Mouse (Mus musculus): ENCODE results near the gene Cadm1.
A peak's percentile ranks its signal among the peaks of the same experiment; 100 is the strongest.

The Cadm1 gene

DNA sequence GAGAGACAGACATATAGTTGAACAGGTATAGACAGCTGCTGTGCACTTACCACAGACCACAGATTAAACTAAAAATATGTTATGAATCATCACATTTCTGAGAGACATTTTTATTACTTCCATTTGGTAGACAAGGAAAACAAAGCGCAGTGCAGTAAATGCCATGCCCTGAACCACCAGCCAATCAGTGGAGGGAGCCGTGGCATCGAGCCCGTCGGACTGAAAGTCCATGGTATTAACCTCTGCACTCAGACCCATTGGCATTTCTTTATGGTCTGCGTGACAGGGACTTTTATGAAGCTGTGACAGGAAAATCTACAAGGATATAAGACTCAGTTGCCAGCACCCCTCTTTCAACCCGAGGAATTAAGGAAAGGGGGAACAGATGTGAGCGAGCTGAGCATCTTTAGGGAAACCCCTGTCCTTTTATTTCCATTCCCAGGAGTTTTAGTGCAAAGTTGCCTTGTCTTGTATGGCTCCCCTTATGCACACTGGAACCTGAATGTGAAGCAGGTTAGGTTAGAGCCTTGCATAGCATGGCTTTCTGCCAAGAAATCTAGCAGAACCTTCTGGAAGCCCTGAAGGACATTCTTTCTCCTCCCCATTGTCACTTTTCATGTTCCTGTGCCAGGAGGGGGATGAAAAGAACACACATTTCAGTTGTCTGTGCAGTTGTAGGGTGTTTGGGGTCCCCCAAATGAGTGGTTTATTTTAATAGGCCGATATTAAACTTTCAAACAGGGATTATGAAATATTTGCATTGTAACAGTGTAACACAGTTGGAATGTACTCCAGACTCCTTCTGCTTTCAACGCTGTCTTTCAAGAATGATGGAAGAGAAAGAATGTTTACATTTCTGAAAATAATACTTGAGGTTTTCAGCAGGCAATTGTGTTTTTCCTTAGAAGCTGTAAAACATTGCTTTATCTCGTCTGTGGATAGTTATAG, 145.1 kb downstream of the Cadm1 start:
- no peak for DNase-seq (ENCODE audit: low spot score in 2 of 2)

DNA sequence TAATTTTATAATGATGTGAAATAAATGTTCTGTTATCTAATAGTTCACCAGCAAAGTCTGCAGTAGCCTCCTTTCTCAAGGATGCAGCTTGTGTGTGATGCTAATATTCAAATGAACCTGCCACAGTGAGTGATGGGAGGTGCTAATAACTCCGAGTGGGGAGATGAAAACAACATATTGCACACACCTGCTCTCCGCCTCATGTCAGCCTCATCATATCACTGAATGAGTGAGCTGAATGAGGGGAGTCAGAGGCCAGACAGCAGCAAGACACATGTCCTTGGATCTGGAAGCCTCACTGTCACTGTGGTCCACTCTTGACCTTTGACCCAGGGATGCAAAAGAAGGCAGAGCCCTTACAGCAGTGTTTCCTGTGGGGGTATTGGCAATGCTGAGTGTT, 156.9 kb downstream of the Cadm1 start:
- no peak for DNase-seq (ENCODE audit: low spot score in 2 of 2)

DNA sequence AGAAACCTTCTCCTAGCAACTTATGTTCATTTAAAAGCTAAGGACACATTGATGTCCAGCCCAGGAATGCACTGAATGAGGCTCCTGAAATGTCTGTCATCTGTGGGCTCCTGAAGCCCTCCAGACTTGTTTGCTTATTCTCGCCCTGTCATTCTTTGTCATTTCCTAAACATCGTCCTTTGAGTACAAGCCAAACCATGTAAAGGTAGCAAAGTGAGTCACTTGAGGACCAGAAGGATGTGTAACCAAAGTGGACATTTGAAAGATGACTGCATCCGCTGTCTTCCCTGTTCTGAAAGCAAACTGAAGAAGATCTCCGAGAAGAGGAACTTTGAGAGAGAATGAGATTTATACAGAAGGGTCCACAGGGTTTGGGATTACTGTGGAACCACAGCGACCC, 157.6 kb downstream of the Cadm1 start:
- DNase-seq (ENCODE audit: low spot score in 2 of 2): no peak

DNA sequence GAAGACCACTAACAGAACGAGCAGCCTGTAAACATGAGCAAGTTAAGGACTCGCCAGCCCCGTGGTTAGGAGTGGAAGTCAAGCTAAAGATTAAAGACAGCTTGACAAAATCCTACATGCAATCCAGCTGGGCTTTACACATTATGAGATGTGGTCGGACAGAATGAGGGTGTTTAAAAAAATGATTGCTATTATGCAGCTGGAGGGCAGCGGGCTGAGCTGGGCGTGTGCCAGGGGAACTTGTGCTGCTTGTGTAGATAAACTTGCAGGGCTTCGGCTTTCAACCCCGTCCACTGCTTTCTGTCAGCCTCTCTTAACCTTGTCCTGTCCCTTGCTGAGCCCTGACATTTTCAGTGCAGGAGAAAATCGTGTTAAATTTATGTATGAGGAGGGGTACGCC, 158.3 kb downstream of the Cadm1 start:
- peak; percentile 50 to 64 for DNase-seq (ENCODE audit: low spot score in 2 of 2)

DNA sequence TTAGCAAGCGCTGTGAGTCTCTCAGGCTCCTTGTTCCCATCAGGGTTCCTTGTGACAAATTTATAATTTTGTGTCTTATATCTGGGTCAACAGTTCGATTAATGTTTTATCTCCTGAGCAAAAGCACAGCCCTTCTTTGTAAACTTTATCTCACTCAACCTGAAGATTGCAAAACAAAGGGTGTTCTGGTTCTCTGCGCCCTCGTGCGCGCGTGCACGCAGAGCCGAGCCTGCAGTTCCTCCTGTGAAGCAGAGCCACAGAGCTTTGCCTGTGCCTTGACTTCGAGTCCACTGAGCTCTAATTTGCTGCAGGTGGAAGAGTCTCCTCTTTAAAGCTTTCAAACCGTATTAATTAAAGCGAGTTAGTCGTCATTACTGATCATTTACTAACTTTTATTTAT, 162.9 kb downstream of the Cadm1 start:
- no peak for DNase-seq (ENCODE audit: low spot score in 2 of 2)

DNA sequence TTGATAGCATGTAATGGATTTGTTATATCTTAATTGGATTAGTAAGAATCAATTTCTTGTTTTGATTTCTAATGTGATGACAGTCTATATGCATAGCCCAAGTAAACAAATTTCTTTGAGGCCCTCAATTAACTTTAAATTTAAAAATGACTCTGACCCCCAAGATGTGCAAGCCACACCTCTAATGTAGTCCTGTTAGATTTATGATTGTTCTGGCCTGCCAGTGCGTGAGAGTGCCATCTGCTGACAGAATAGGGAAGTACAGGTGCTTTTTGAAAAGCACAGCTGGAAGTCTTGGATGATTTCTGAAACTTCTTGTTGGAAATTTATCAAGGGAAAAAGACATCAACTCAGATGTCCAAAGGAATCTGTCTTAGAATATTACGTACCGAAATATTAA, 169.1 kb downstream of the Cadm1 start:
- DNase-seq (ENCODE audit: low spot score in 2 of 2): peak; percentile 43 to 67

DNA sequence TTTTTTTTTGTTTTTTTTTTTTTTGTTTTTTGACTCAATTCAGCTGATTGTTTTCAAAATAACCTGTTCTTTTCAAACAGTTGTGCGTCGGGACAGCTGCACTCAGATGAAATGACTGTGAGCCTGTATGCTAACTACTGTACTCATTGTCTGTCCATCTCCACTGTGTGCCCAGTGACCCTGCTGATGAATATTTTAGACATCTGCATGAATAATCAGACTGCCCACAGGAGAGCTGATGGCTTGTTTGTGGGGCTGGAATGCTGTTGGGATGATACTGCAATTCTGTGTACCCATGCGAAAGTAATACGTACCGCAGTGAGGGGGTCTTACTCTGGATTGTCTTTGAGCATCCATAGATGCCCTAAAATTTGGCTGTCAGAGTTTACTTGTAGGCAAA, 170.0 kb downstream of the Cadm1 start:
- no peak for DNase-seq (ENCODE audit: low spot score in 2 of 2)

DNA sequence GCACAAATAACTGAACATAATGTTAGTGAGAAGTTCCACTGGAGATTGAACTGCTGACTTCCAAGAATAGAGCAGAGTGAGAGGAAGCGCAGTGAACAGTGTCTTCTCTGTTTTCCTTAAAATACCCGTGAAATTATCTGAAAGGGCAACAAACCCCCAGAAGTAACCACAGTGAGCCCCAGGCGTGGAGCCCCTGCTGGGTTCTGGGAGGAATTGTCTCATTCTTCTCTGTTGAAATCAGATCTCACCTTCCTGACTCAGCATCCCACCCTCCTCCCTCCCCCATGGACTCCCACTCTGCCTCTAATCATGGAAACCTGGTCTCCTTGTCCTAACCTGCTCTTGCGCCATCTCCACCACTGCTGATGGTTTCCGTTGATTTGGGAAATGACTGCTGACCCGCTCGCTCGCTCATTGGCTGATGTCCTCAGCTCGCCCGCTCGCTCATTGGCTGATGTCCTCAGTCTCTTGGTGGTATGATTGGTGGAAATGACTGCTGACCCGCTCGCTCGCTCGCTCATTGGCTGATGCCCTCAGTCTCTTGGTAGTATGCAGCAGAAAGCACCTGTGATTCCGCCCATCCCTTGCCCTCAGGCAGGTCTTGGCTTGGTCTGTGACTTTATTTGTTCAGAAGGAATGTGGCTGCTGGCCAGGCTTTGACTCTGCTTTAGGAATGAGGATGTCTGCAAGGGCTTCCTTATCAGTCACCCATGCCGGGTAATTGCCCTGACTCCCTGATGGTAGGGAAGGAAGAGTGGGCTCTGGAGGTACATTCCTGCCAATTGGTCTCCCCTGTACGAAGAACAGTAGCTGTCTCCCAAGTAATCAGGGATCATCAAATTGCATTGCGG, 173.3 kb downstream of the Cadm1 start:
- DNase-seq (ENCODE audit: low spot score in 2 of 2): peak in 1 of 2 experiments; percentile 35

DNA sequence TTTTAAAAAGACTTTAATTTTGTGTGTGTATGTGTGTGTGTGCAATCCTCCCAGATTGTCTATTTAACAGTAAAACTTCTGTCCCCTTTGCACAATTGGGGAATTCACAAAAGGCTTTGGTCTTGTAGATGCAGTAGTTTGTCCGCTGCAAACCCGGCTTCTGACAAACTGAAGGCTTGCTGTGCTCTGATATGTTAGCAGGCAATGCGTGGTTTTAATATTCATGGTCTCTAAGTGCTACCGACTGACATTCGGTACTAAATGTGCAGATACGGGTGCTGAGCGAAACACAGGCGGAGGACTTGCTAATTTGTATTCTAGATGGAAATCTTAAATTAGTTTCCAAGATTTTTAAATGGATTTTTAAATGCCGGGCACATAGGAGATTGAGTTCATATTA, 176.4 kb downstream of the Cadm1 start:
- no peak for DNase-seq (ENCODE audit: low spot score in 2 of 2)

DNA sequence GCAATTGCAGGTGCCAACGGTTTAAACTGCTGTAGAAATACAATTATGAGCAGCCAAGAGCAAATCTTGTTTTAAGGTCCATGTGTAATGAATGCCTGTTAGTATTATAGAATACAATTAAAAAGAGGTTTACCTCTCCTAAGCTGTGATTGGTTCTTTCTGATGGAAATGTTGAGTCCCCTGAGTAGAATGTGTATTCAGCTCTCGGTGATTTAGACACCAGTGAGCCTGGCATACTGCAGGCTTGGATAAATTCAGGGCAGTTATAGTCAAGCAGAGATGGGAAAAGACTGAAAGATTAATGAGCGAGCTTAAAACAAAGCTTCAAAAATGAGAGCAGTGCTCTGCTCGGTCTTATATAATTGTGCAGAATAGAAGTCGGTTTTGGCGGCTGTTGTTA, 177.4 kb downstream of the Cadm1 start:
- no peak for DNase-seq (ENCODE audit: low spot score in 2 of 2)

DNA sequence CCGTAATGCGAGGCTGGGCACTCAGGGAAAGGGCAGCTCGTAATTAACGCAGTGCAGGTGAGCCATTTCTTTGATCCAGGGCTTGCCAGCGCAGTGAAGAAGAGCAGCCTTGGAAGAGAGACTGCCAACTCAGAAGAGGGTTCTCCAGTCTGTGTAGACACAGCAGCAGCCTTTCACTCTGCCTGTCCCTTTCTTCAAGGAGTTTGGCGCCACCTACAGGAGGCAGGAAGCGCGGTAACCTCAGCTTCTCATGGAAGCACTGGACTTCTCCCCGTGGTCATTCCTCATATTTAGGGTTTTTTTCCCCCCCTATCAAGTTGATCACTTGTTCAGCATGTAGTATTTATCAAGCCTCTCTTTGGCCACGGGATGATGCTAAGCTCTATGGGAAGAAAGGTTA, 178.3 kb downstream of the Cadm1 start:
- DNase-seq (ENCODE audit: low spot score in 2 of 2): peak; percentile 56 to 82

DNA sequence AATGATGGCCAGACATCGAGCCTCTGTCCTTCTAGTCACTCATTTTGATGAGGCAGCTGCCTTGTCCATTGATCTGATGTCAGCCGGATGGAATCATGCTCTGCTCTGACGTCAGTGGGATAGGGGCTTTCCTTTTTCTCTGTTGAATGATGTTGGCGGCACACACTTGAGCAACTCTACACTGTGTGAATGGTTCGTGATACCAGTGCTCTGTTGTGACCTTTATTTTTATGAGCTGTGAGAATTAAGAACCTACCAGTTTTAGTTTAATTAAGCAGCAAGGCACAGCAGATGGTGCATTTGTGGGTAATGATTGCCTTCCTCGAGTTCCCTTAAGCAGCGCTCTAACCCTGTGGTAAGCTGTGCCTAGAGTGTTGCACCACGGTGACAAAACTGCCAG, 181.0 kb downstream of the Cadm1 start:
- DNase-seq (ENCODE audit: low spot score in 2 of 2): no peak

DNA sequence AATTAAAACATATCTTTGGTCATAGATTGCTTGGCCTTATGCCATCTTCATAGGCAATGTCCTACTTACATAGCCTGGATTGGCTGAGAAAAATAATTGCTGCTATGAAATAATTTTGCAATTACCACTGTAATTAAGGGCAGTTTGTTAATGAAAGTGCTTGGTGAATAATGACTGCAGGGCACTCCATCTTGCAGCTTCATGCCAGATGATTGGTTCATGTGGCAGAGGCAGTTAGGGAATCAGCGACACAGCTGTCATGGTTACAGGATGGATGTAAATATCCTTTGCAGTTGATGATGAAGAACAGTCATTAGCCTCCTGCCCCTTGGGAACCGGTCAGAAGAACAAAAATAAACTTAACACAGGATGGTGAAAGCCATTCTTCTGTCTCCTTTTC, 184.6 kb downstream of the Cadm1 start:
- no peak for DNase-seq (ENCODE audit: low spot score in 2 of 2)

DNA sequence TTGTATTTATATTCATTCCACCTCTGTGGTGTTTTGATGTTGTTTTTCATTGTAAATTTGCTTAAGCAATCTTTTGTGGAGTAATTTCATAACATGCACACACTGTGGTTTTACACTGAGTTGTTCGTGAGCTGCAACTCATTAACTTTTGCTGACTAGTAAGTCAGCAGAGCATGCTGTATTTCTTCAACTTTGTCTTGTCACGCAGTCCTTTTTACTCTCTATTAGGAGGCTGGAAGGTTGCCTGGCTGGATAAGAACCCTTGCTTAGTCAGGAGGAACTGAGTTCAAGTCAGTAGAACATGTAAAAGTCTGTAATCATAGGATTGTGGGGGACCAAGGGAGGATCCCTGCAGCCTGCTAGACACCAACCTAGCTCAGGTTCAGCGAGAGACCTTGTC, 185.4 kb downstream of the Cadm1 start:
- no peak for DNase-seq (ENCODE audit: low spot score in 2 of 2)

DNA sequence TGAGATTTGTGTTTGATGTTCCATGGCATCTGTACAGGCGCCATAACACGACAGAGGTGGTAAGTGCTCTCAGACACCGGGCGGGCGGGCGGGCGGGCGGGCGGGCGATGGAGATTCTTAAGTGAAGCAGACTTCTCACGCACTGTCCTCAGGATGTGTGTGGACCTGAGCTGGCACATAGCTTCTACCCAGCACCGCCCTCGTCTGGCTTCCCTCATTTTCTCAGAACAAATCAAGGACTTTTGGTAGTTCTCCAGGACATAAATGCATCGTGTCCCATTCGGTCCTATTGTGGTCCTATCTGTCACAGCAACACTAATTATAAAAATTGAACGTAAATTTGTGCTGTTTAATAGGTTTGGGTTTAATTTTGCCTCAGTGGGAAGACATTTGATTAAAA, 186.9 kb downstream of the Cadm1 start:
- DNase-seq (ENCODE audit: low spot score in 2 of 2): no peak

DNA sequence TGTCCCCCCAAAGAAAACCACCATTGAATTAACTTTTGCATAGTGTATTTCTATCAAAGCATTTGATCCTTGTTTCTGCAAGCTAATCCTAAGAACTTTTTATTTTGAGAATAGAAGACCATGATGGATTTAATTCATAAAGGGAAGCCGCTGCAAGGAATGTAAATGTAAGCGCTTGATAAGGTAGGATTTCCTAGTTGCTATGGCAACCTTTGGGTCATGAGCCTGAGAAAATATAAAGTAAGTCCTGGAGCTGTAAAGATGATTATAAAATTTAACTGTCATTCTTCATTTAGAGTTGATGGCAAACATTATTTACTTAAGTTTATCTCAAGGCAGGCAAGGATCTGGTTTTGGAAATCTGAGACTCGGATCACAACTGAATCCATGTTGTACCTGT, 197.6 kb downstream of the Cadm1 start:
- no peak for DNase-seq (ENCODE audit: low spot score in 2 of 2)

DNA sequence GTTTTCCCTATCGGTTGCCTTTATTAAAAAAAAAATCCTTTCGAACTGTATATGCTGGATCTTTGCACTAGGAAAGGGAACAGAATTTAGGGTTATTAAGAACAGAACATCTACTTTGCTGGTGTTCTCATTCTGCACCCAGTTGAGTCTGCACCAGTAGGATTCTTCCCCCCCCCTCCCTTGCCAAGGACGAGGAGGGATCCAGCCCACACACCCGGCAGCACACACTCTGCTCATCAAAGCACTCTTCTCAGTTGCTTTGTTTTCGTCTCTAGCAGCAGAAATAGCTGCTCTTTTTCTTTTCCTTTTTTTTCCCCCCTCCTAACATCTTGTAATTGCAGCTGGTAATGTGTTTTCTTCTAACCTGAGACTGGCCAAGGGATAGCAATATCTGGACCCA, 198.9 kb downstream of the Cadm1 start:
- DNase-seq (ENCODE audit: low spot score in 2 of 2): no peak

DNA sequence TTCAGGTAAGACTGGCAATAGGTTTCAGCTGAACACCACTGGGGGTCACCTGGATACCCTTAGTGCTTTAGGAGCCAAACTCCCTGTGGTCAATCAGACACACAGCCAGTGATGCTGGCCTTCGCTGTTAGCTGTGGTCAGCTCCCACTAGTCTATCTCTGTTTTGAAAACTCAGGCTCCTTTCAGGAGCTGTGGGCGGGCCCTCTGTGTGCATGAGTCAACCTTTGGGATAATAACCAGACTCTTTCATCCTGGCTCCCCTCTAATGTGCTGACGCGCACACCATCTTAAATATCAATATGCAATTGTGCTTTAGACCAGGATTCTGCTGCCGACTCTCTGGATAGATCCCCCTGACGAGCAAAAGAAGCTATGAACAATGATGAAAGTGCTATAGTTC, 200.3 kb downstream of the Cadm1 start:
- no peak for DNase-seq (ENCODE audit: low spot score in 2 of 2)

DNA sequence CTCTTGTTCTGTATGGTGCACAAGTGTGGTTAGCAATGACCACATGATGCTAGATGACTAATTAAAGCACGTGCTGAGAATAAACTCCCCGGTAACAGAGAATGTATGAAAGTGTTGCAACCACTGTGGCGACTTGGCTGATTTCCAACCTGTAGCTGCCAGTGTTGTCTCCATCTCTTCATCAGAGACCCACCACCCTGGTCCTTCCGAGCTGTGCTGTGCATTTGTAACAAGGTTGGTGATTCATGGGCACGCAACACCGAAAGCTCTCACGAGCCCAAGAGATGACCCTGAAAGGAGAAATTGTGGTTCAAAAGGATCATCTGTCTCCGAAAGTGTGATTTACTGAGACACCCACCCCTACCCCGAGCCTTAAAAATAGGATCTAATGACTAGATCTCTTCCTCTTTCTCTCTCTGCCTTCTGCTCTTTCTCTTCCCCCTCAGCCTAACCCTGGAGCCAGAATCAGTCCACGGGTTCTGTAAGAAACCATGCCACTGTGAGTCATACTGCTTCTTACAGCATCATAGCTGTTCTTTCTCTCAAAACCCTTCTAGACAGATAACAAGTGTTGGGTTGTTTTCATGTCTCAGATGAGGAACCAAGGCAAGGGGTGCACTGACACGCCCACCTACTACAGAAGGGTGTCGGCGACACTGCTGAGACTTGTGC, 203.9 kb downstream of the Cadm1 start:
- DNase-seq (ENCODE audit: low spot score in 2 of 2): no peak

DNA sequence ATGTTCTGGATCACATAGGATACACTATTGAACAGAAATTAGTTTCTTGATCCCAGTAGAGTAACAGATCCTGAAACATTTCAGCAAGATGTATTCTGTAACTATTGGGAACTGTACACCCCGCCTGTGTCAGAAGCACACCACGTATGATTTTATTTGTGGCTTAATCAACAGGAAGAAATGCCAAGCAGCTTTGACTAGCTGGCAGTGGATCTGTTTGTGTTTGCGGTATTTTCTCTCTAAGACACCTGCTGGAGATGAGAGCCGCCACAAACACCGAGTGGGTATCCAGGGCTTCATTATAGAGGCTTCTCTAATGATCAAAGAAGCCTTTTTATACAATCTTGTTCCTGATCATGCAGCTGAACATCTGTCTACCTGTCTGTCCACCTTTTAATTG, 204.9 kb downstream of the Cadm1 start:
- DNase-seq (ENCODE audit: low spot score in 2 of 2): no peak

DNA sequence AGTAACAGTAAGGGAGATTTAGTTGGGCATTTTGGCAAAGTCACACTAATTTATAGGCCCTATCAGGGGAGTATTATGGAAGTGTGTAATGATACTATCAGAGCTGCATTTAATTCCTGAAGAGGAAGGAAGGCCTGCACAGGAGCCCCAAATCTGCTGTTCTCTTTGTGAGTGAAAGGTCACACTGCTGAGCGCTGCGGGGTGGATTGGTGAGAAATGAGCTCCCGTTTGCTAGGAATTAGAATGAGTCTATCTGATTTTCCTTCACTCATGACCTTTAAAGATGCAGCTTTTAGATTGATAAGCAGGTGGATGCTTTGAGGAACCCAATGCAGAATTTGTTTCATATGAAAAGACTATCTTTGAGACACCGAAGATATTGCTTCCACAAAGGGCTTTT, 208.8 kb downstream of the Cadm1 start:
- DNase-seq (ENCODE audit: low spot score in 2 of 2): no peak

DNA sequence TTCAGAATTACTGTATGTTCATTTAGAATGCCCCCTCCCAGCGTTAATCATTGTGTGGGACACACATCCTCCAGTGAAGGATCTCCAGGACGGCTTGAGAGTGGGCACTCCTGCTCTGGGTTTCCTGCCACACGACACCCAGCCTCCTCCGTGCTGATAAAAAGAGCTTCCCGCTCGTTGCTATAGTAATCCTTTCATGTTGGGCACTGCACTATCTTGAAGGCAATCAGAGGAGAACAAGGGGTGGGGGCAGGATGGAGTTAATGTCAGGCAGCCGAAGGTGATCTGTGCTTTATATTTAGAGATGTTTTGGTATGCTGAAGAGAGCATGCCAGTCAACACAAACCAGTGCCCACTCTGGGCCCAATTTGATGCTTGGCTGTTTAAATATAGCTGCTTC, 209.3 kb downstream of the Cadm1 start:
- no peak for DNase-seq (ENCODE audit: low spot score in 2 of 2)
